Mouse (Mus musculus): ENCODE results near the gene Upk3b. TPM values are rescaled to one million over a fixed set of nuclear protein-coding genes. Genes with fewer than 3 reads are reported as not detected.
"Not testable (repeated sequence)": the region's sequence is repeated elsewhere in the genome, so short reads cannot be mapped to it uniquely, and the experiment has no call there.

Upk3b gene
- total RNA-seq, 2 experiments from 2014 or later: not detected

GRCm38 (mm10) chr5:136061567-136061966, 23.3 kb downstream of the Upk3b start:
- peak; percentile 44 to 83 for DNase-seq (ENCODE audit: extremely low spot score in 1 of 2, low spot score in 2 of 2)
- intact Hi-C loops (cut with DNase I): loop anchor here (5.0 kb wide), 1 partner anchor 79 kb away; the partner anchor contains the start of gene Zp3

GRCm38 (mm10) chr5:136063920-136064319, 25.6 kb downstream of the Upk3b start:
- intact Hi-C loops (cut with DNase I): loop anchor here (5.0 kb wide), 1 partner anchor 82 kb away; the partner anchor contains the start of gene Zp3
- DNase-seq (ENCODE audit: extremely low spot score in 1 of 2, low spot score in 2 of 2): no peak

- intact Hi-C loops (cut with DNase I); DNase-seq (ENCODE audit: extremely low spot score in 1 of 2, low spot score in 2 of 2): not testable (repeated sequence)
Measured at GRCm38 (mm10) chr5:136066404-136067148, 28.3 kb downstream of the Upk3b start.

GRCm38 (mm10) chr5:136069411-136069810, 31.1 kb downstream of the Upk3b start:
- intact Hi-C loops (cut with DNase I): no loop called here
- DNase-seq (ENCODE audit: extremely low spot score in 1 of 2, low spot score in 2 of 2): no peak

- DNase-seq (ENCODE audit: extremely low spot score in 1 of 2, low spot score in 2 of 2): no peak
- intact Hi-C loops (cut with DNase I): no loop called here
Measured at GRCm38 (mm10) chr5:136073051-136073450, 34.8 kb downstream of the Upk3b start.

- intact Hi-C loops (cut with DNase I): no loop called here
Measured at GRCm38 (mm10) chr5:136073526-136073925, 35.2 kb downstream of the Upk3b start.

GRCm38 (mm10) chr5:136075076-136075475, 36.8 kb downstream of the Upk3b start:
- intact Hi-C loops (cut with DNase I): no loop called here
- DNase-seq (ENCODE audit: extremely low spot score in 1 of 2, low spot score in 2 of 2): no peak

More at GRCm38 (mm10) chr5:136073526-136073925, 35.2 kb downstream of the Upk3b start:
- DNase-seq (ENCODE audit: extremely low spot score in 1 of 2, low spot score in 2 of 2): no peak

GRCm38 (mm10) chr5:136076284-136076683, 38.0 kb downstream of the Upk3b start:
- intact Hi-C loops (cut with DNase I): no loop called here
- DNase-seq (ENCODE audit: extremely low spot score in 1 of 2, low spot score in 2 of 2): peak in 1 of 2 experiments; percentile 54

- no peak for DNase-seq (ENCODE audit: extremely low spot score in 1 of 2, low spot score in 2 of 2)
- intact Hi-C loops (cut with DNase I): no loop called here
Measured at GRCm38 (mm10) chr5:136077001-136077550, 38.8 kb downstream of the Upk3b start.

- DNase-seq (ENCODE audit: extremely low spot score in 1 of 2, low spot score in 2 of 2): no peak
- intact Hi-C loops (cut with DNase I): no loop called here
Measured at GRCm38 (mm10) chr5:136078136-136078535, 39.8 kb downstream of the Upk3b start.

- intact Hi-C loops (cut with DNase I): no loop called here
- no peak for DNase-seq (ENCODE audit: extremely low spot score in 1 of 2, low spot score in 2 of 2)
Measured at GRCm38 (mm10) chr5:136082345-136082744, 44.0 kb downstream of the Upk3b start.

- intact Hi-C loops (cut with DNase I): no loop called here
- DNase-seq (ENCODE audit: extremely low spot score in 1 of 2, low spot score in 2 of 2): peak; percentile 91 to 96
Measured at GRCm38 (mm10) chr5:136083669-136084107, 45.4 kb downstream of the Upk3b start, which contains the start of gene Rasa4. Rasa4 (plus strand) TSS chr5:136083916.

- intact Hi-C loops (cut with DNase I): no loop called here
- DNase-seq (ENCODE audit: extremely low spot score in 1 of 2, low spot score in 2 of 2): no peak
Measured at GRCm38 (mm10) chr5:136084144-136084881, 46.0 kb downstream of the Upk3b start.

GRCm38 (mm10) chr5:136084891-136085651, 46.8 kb downstream of the Upk3b start:
- intact Hi-C loops (cut with DNase I): no loop called here
- DNase-seq (ENCODE audit: extremely low spot score in 1 of 2, low spot score in 2 of 2): peak in 1 of 2 experiments; percentile 49

GRCm38 (mm10) chr5:136086290-136086689, 48.0 kb downstream of the Upk3b start:
- intact Hi-C loops (cut with DNase I): no loop called here
- no peak for DNase-seq (ENCODE audit: extremely low spot score in 1 of 2, low spot score in 2 of 2)

- intact Hi-C loops (cut with DNase I): no loop called here
- DNase-seq (ENCODE audit: extremely low spot score in 1 of 2, low spot score in 2 of 2): no peak
Measured at GRCm38 (mm10) chr5:136088821-136089575, 50.7 kb downstream of the Upk3b start.

GRCm38 (mm10) chr5:136091927-136092326, 53.6 kb downstream of the Upk3b start:
- no peak for DNase-seq (ENCODE audit: extremely low spot score in 1 of 2, low spot score in 2 of 2)
- intact Hi-C loops (cut with DNase I): no loop called here

Data from left cerebral cortex, postnatal 10 days (tissue).